Mouse (Mus musculus) liver, embryonic 14.5 days (tissue): Measurements from ENCODE around the gene Arhgef15. TPM values are rescaled to one million over a fixed set of nuclear protein-coding genes. Genes with fewer than 3 reads are reported as not detected.

Source experiments
- ATAC-seq: fragments of 200-750 bp; cut with Nextera tagmentation; 2 replicates; pipeline ENCODE4 v1.8.0; 2017; ENCODE audit warnings: moderate number of reproducible peaks, mild to moderate bottlenecking, moderate library complexity; ENCODE audit not compliant: insufficient read depth
- DNase-seq, 3 experiments: peaks; one replicate each; pipeline ENCODE4 v3.0.0-alpha.2; 2012 to 2013; ENCODE audit warnings: low read depth in 3 of 3, low spot score in 3 of 3
- H3K27ac ChIP-seq: fragments of 300-500 bp; sonication (generic); 2 replicates; pipeline ENCODE4 v1.5.1; 2014; ENCODE audit warnings: moderate library complexity, mild to moderate bottlenecking, control low read depth, inconsistent platforms
- H3K27me3 ChIP-seq: fragments of 300-500 bp; sonication (generic); 2 replicates; pipeline ENCODE4 v1.6.1; 2014; ENCODE audit warnings: mild to moderate bottlenecking, low read length, moderate library complexity; ENCODE audit not compliant: control insufficient read depth, insufficient read depth
- H3K36me3 ChIP-seq: fragments of 300-500 bp; sonication (generic); replicated peaks from 2 replicates; pipeline ENCODE4 v1.6.1; 2014; ENCODE audit warnings: low read depth; ENCODE audit not compliant: control insufficient read depth, insufficient read depth
- H3K4me1 ChIP-seq, 2 experiments: fragments of 200-500 bp in 1 of 2; fragments of 300-500 bp in 1 of 2; sonication (generic) in 1 of 2; replicated peaks; 2 replicates each; pipeline ENCODE4 v1.6.1; 2012 to 2014; ENCODE audit warnings: antibody characterized with exemption in 1 of 2, inconsistent platforms in 1 of 2, low read length in 1 of 2; ENCODE audit not compliant: control insufficient read depth in 2 of 2, insufficient read depth in 2 of 2
- H3K4me2 ChIP-seq: fragments of 300-500 bp; sonication (generic); 2 replicates; pipeline ENCODE4 v1.6.1; 2014; ENCODE audit warnings: low read depth, mild to moderate bottlenecking, control low read depth, moderate library complexity
- H3K4me3 ChIP-seq, 2 experiments: fragments of 200-500 bp in 1 of 2; fragments of 300-500 bp in 1 of 2; sonication (generic) in 1 of 2; 2 replicates each; pipeline ENCODE4 v1.5.1; 2012 to 2014; ENCODE audit warnings: low read depth in 2 of 2, low read length in 2 of 2, mild to moderate bottlenecking in 2 of 2, control low read depth in 1 of 2, inconsistent platforms in 1 of 2, moderate library complexity in 1 of 2; ENCODE audit not compliant: insufficient read depth in 1 of 2
- H3K9ac ChIP-seq: fragments of 300-500 bp; sonication (generic); replicated peaks from 2 replicates; pipeline ENCODE4 v1.6.1; 2014; ENCODE audit warnings: mild to moderate bottlenecking, control low read depth, moderate library complexity
- H3K9me3 ChIP-seq: fragments of 300-500 bp; sonication (generic); 2 replicates; pipeline ENCODE4 v1.6.1; 2016; ENCODE audit warnings: low read length, mixed read lengths; ENCODE audit not compliant: control insufficient read depth
- CTCF ChIP-seq: IDR thresholded peaks from 2 replicates; pipeline ENCODE4 v1.5.1; 2016; ENCODE audit warnings: antibody characterized with exemption, low read depth, control low read depth
- EP300 ChIP-seq: IDR thresholded peaks from 2 replicates; pipeline ENCODE4 v1.6.1; 2016; ENCODE audit warnings: antibody characterized with exemption, low read depth
- WGBS: fragments of 180-500 bp; shearing (Covaris S2); extraction: QIAGEN DNeasy Blood & Tissue Kit; methylation state at CpG from one replicate; pipeline ENCODE4 v1.1.7; 2014; ENCODE audit not compliant: insufficient replicate concordance; 5-methylcytosine and 5-hydroxymethylcytosine counted together
- polyA plus RNA-seq, 2 experiments: library from polyadenylated mRNA; depleted of rRNA in 1 of 2; stranded (reverse) in 1 of 2; unstranded in 1 of 2; fragments of >200 nt; fragmentation: Nextera tagmentation in 1 of 2; extraction: Ambion mirVana in 1 of 2; gene quantifications; 2 replicates each; pipeline versions ENCODE4 v1.2.1 to v1.2.3; 2012 to 2014

The Arhgef15 gene
- polyA plus RNA-seq, 2 experiments: 0.89 to 1.4 TPM

DNA sequence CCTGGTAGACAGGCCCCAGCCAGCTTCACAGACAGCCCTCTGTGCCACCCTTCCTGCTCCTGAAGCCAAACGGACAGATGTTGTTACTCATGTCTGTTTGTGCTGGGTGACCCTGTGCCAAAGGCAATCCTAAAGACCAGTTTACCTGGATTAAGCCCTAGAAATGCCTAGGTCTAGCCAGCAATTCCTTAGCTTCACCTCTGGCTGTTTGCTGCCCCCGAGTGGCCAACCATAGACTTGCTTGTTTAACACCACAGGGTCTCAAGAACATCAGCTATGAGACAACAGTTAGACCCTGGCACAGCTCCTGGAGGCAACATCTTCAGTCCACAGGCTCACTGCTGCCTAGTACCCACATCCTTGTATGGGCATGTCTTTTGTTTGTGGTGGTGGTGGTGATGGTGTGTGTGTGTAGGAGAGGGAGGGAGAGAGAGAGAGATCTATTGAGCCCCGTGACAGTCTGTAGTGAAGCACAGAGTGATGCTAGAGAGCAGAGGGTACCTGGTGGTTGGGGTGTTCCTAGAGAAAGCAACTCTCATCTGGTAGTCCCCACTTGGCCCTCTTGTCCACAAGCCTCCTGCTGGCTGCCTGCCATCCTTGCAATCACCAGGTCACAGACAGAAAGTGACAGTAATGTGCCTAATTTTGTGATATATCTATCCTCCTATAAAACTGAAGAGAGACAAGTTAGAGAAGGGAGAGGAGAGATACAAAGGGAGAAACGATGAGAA lies 25.5 kb upstream of the Arhgef15 start:
- TF ChIP-seq EP300 (no peak), CTCF (peak; percentile 88)
- Histone ChIP-seq H3K4me1 (0 out of 4 replicates have a peak, but pooled peaks cover 0 to 4% of the 10 kb centered on the region in 2 experiments), H3K9me3 (no peaks in the 10 kb centered on the region), H3K36me3 (peaks cover 5% of the 10 kb centered on the region), H3K9ac (no peak overlapping the region), H3K4me3 (no peak overlapping the region), H3K27ac (no peak overlapping the region), H3K27me3 (no peaks in the 10 kb centered on the region), H3K4me2 (no peak overlapping the region)
- DNase-seq: peak in 2 of 3 experiments; percentile 18 to 25
- 24% methylated on average over 4 of the region's 4 CpGs for WGBS
- ATAC-seq: 0 out of 2 replicates have a peak, but pooled peaks have one; percentile 26

DNA sequence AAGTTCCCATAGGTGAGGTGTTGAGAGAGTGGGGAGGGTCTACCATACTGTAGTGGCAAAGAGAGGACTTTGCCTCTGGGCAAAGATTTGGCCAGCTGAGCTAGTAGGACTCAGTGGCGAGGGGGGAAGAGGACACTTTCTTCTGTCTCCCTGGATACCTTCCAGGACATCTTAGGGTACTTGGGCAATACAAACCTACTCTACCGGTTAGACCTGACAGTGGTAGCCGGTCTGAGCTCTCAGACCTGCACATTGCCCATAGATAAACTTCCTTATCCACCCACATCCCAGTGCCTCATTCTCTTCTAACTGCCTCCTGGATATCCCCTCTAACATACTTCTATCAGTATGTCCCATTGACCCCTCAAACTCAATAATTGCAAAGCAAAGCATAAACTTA lies 23.6 kb upstream of the Arhgef15 start:
- Histone ChIP-seq H3K27me3 (no peaks in the 10 kb centered on the region), H3K27ac (no peak overlapping the region), H3K4me1 (0 out of 4 replicates have a peak, but pooled peaks cover 0 to 4% of the 10 kb centered on the region in 2 experiments), H3K9ac (no peak overlapping the region), H3K9me3 (no peaks in the 10 kb centered on the region), H3K36me3 (no peaks in the 10 kb centered on the region), H3K4me3 (no peak overlapping the region), H3K4me2 (no peak overlapping the region)
- TF ChIP-seq EP300 (no peak), CTCF (no peak)
- DNase-seq: no peak
- no peak for ATAC-seq
- 53% methylated on average over 3 of the region's 3 CpGs for WGBS

DNA sequence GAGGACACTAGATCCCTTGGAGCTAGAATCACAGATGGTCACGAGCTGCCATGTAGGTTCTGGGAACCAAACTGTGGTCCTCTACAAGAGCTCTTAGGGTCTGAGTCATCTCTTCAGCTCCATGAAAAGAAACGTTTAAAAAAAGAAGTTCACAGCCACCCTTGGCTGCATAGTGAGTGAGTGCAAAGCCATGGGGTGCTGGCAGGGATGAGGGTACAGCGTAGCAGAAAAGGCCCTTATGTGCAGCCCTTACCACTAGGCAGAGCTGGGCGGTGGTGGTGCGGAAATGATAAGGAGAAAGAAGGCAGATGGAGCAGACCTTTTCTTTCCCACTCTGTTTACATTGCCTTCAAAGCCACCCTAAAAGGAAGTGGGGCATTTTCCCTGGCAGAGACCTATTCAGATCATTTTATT lies 22.0 kb upstream of the Arhgef15 start:
- Histone ChIP-seq H3K4me2 (no peak overlapping the region), H3K27ac (no peak overlapping the region), H3K9me3 (no peaks in the 10 kb centered on the region), H3K4me3 (no peak overlapping the region), H3K27me3 (no peaks in the 10 kb centered on the region), H3K9ac (0 out of 2 replicates have a peak overlapping the region, but pooled peaks have one; percentile 5), H3K4me1 (0 out of 4 replicates have a peak, but pooled peaks cover 0 to 4% of the 10 kb centered on the region in 2 experiments), H3K36me3 (no peaks in the 10 kb centered on the region)
- WGBS: 18% methylated on average over 5 of the region's 5 CpGs
- DNase-seq (no peak), ATAC-seq (no peak)
- TF ChIP-seq EP300: no peak
- no peak for TF ChIP-seq CTCF

DNA sequence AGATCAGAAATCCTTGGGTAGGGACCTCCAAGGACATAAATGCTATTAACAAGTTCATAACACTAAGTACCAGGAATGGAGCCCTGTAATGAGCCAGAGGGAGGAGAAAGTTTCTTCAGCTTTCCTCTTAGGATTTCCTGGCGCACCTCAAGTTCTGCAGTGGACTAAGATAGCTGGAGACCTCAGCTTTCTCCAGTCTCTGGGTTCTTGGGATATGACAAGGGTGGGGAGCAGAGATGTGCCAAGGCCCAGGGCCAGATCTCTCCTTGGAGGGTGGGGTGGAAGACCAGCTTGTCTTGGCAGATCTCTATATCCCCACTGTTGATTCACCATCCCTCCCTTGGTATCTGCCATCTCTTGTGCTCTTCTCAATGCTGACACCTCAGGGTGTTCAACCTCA lies 18.3 kb upstream of the Arhgef15 start:
- Histone ChIP-seq H3K9me3 (no peaks in the 10 kb centered on the region), H3K4me2 (no peak overlapping the region), H3K9ac (no peak overlapping the region), H3K27me3 (no peaks in the 10 kb centered on the region), H3K4me3 (no peak overlapping the region), H3K4me1 (peaks cover 0 to 14% of the 10 kb centered on the region in 2 experiments; a peak in 3 of 4 replicates), H3K36me3 (no peaks in the 10 kb centered on the region), H3K27ac (no peak overlapping the region)
- DNase-seq (no peak), ATAC-seq (no peak)
- TF ChIP-seq EP300 (no peak), CTCF (no peak)
- 71% methylated on average over 1 of the region's 1 CpGs for WGBS

DNA sequence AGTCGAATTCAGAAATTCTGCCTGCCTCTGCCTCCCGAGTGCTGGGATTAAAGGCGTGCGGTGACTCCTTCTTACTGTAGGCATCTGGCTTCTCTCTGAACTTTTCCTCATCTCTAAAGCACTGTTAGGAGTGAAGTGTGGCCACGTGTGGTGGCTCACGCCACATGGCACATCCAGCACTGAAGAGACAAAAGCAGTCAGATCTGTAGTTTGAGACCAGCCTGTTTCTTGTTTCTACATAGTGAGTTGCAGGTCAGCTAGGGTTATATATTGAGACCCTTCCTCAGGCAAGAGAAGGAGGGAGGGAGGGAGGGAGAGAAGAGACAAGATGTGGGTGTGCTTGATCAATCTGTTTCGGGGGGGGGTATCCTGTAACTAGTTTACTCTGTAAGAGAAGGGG lies 17.8 kb upstream of the Arhgef15 start, which contains the start of gene Rangrf:
Gene Rangrf, minus strand, starts transcription at position 101 of the 400 bp plus-strand sequence.
- H3K4me2 ChIP-seq: peak within 1 kb of the TSS; percentile 74
- no peak for ATAC-seq
- peaks cover 0 to 14% of the 10 kb centered on the region in 2 experiments; a peak in 3 of 4 replicates for H3K4me1 ChIP-seq
- no peaks in the 10 kb centered on the region for H3K36me3 ChIP-seq
- no peaks in the 10 kb centered on the region for H3K9me3 ChIP-seq
- 67% methylated on average over 7 of the region's 7 CpGs for WGBS
- no peak for TF ChIP-seq EP300
- no peak for TF ChIP-seq CTCF
- DNase-seq: no peak
- no peaks in the 10 kb centered on the region for H3K27me3 ChIP-seq
- H3K9ac ChIP-seq: no peak within 1 kb of the TSS; the same call in 1 of the 2 replicates
- peak within 1 kb of the TSS; percentile 50 to 57; a peak in 2 of 4 replicates for H3K4me3 ChIP-seq
- no peak within 1 kb of the TSS for H3K27ac ChIP-seq
